Mouse (Mus musculus): ENCODE measurements around the gene Ttll11.

Ttll11 gene

GRCm38 (mm10) chr2:35760867-35761266 is 218.8 kb downstream of the Ttll11 start:
- DNase-seq, result no peak

DNA sequence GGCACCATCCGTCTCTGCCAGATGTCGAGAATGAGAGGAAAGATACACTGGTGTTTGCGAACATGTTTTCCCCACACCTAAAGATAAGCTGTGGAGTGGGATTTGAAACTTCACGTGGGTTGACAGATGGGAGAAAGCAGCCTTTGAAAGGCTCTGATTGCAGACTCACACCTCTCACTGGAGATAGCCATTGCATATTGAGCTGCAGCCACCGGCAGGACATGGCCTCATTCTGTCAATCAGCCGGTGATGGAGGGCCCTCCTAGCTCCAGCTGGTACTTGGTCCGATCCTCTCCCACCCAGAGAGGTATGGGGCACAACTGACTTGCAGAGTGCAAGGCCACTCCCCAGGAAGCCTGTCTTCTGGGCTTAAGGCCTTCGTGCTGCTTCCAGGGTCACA is 219.4 kb downstream of the Ttll11 start:
- no peak for DNase-seq

DNA sequence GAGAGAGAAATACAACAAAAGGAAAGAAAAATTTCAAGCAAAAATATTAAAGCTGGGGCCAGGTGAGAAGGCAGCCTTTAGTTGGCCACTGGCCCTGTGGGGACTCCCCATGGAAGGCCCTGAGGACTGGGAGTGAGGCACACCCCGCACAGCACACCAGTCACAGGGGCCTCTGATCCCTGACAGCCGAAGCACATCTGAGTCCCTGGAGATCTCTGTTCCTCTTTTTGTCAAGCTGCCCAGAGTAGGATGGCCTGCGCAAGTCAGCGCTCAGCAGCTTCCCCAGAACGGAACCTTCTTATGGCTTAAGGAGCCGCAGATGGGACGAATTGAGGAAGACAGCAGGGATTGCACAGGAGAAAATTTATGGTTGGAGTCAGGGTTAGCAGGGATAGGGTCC is 223.2 kb downstream of the Ttll11 start:
- no peak for DNase-seq

DNA sequence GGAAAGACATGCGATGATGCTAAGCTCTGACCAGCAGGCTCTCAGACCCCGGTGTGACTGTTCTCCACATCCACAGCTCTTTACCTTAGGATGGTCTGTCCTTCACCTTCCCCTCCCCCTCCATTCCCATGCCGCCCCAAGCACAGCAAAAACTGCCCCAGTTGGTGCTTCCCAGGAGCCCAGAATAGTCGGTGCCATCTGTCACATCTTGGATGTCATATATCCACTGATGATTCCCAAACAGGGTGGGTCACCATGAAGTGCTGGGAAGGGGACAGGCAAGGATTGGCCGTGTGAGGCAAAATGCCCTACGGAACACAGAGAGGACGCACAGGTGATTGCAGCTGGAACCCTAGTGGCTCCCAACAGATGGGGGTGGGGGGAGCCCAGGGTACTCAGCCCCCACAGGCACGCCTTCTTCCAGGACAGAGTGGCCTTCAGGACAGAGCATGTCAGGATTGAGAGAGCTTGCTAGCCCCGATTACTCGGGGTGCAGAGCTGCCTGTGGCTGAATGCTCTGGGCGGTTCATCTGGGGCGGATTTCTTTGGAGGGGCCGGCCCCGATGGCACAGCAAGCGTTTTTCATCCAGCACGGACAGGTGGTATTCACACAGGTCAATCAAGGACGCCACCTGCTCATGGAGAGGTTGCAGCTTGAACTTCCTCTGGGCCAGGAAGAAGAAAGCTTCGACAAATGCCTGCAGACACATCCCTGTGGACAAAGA is 227.8 kb downstream of the Ttll11 start:
- no peak for DNase-seq

DNA sequence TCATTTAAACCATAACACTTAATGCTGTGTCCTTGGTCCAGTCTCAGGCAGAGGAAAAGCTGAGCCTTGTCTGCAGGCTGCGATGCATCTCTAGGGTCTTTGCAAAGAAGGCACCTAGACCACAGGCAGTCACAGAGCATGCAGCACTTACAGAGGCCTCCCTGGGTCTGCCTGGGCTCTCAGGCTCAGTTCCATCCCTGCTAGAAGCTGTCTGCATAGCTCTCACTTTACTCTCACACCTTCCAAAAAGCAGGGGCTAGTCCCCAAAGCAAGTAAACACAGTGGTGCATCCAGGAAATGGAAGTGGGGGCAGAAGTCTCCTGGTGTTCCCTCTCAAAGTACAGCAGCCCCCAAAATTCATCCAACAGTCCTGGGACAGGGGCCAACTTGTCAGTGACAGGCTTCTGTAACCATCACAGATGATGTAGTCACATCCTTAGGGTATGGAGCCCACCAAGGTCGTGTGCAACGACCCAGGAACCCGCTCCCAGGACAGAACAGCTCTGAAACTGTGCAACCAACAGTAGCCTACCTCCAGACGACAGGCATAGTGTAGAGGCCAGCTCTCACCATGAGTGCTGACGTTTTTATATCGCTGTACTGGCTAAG is 229.1 kb downstream of the Ttll11 start:
- no peak for DNase-seq

DNA sequence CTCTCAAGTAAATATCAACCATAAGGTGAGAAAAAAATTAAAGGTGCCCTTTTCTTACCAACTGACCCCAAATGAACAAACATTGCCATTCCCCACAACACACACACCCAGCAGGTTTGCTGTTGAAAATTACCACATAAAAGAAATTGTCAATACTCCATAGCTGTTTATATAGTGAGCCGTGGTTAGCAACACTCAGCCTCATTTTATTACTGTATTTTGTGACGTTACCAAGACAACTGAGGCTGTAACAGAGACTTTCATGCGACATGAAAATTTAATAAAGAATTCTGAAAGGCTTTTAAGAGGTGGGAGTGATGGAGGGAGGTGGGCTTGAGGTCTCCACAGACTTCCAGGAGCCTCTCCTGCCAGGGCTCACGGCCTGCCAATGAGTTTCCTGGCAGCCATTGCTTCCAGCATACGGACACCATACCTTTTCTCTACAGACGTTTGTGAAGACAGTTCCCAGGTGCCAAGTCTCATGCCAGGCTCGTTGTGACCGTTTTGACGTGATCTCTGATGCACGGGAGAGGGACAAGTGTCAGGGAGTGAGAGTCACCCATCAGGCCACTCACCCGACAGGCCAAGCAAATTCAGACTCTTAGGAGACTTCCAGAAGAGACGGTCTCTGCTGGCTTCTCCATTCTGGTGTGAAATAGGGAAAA is 232.2 kb downstream of the Ttll11 start:
- no peak for DNase-seq

DNA sequence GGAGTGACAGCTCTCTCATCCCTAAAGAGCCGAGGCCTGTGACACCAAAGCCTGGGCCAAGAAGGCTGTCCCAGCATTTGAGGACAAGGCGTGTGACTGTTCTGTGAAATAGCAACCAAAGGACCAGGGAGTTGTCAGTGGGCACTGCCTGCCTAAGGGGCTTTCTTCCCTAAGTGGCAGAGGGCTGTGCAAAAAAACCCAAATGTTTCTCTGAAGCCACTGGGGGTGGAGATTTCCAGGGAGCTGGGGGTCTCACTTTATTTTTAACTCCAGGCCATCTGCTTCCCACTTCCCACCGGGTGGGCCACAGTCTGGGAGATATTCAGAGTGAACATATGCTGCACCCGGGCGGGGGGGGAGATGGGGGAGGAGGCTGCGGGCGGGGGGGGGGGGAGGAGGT is 233.1 kb downstream of the Ttll11 start:
- no peak for DNase-seq

GRCm38 (mm10) chr2:35745876-35746275 is 233.8 kb downstream of the Ttll11 start:
- DNase-seq, result no peak

DNA sequence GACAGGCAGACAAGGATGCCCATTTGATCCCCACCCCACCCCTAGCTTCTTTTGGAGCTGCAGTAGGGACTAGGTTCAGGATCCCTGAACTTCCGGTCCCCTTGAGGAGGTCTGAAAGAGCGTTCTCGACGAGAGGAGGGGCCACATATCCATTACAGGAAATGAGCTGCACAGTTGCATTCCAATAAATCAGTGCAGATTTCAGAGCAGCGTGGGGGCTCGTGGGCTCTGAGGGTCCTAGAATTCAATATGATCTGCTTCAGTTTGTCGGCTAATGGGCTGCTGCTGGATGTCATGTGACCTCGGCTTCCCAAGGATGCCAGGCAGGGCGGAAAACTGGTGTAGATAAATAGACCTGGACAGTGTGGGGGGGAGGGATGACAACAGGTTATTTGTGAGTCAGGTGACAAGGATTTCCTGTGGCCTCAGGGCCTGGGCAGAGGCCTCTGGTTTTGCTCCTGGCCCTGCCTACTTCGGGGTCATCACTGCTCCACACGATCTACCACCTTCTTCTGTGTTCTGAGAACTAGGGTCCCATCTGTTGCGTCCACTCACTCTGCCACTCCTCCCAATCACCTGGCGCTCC is 240.0 kb downstream of the Ttll11 start:
- DNase-seq, result no peak

DNA sequence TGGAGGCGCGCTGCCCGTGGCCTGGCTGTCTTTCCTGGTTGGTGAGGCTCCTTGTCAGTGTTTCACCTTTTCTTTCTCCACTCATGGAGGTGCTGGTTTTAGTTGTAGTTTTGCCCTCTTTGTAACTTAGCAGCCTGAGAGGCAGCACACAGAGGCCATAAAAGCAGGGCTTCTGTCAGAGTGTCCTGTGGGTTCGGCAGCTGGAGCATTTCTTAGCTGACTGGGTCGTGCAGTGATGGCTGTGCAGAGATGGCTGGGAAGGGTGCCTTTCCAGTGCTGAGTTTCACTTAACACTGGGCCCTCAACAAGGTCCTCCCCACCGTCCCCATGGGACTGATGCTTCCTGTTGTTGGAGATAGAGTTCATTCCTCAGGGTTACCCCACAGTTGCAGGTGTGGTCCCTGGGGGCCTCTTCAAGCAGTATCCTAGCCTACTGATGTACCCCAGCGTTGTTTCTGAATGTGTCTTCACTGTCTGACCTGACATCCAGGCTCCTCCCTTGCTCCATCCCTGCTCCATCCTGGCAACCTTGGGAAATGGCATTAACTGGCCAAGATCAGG is 242.2 kb downstream of the Ttll11 start:
- no peak for DNase-seq

DNA sequence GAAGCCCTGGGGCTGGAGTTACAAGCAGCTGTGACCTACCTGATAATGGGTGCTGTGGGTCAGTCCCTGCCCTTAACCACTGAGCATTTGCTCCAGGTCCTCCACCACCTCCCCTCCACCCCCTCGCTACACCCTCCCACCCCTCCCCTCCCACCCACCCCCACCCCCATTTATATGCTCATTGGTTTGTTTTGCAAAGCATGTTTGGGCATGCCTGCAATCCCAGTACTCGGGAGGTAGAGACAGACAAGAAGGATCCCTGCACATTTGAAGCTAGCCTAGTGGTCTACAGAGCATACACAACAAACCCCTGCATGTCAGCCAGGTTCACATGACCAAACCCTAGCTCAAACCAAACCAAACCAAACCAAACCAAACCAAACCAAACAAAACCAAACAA is 243.7 kb downstream of the Ttll11 start:
- no peak for DNase-seq

GRCm38 (mm10) chr2:35735001-35735400 is 244.7 kb downstream of the Ttll11 start:
- no peak for DNase-seq

GRCm38 (mm10) chr2:35731671-35732449 is 247.9 kb downstream of the Ttll11 start:
- no peak for DNase-seq

DNA sequence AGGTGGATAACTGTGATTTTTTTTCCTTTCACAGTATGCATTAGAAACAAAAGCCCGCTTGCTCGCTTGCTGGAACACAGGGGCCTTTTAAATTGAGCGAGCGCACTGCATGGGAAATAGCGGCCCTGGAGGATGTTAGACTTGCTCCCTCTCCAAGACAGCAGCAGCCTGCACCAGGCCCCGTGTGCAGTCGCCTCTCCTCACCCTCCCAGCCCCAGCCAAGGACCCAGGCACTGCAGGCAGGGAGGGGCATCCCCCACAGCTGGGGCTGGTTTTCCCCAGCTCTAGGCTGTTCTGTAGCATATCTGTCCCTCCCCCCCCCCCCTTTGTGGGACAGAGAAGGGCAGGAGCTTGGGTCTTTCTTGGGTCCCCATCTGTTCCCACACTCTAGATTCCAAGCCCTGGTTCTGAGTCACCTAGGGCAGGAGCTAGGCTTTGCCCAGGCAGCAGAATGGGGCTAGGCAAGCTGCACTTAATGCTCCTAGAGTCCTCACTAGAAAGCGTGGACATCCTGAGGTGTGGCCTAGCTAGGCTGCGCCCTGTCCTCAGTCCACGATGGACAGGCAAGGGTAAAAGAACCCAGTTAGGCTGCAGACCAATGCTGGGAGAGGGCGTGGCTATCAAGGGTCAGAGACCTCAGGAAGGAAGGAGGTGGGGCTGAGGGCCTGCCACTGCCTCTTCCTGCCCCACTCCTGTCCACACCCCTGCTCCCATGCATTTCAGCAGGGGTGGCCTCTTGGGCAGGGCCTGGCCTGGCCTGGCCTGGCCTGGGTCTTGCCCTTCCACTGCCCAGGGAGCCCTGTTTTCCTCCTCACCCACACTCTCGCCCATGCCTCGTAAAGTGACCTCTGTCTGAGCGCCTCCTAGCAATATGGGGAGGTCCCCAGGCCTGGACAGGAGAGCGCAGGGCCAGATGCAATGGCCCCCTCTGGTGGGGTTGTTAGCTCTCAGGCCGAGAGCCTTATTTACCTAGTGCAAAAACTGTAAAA is 250.3 kb downstream of the Ttll11 start:
- DNase-seq, result peak; percentile 68 to 75

- no peak for DNase-seq
These were observed 251.1 kb downstream of the Ttll11 start for GRCm38 (mm10) chr2:35728633-35729032.

DNA sequence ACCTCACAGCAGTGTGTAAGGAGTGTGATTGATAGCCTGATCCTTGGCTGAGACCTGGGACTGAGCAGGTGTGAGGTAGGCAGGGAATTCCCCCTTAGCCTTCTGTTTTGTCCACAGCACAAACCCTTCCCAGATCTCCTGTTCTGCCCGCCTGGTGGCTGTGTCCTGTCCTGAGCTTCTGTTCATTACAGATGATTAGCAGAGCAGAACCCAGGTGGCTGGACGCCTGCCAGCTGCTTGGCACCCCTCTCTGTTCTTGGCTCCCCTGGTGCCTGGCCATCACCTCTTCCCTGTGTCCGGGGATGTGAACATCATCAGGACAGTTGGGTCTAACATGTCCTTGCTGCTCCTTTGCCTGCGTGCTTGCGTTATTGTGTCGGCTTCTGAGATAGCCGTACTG is 256.0 kb downstream of the Ttll11 start:
- DNase-seq, result peak in 1 of 2 experiments; percentile 50

- no peak for DNase-seq
These were observed 256.4 kb downstream of the Ttll11 start for GRCm38 (mm10) chr2:35723267-35723666.

DNA sequence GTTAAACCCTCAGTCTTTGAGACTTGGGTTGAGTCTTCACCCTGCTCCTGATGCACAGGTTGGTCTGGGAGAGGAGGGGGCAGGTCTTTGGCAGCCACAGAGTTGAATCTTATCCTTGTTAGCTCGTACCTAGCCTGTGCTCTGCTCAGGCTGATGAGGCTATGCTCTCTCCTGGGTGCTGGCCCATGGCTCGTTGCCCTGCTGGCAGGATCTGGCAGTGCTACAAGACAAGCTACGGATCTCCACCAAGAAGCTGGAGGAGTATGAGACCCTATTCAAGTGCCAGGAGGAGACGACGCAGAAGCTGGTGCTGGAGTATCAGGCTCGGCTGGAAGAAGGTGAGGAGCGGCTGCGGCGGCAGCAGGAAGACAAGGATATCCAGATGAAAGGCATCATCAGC is 256.9 kb downstream of the Ttll11 start:
- no peak for DNase-seq

DNA sequence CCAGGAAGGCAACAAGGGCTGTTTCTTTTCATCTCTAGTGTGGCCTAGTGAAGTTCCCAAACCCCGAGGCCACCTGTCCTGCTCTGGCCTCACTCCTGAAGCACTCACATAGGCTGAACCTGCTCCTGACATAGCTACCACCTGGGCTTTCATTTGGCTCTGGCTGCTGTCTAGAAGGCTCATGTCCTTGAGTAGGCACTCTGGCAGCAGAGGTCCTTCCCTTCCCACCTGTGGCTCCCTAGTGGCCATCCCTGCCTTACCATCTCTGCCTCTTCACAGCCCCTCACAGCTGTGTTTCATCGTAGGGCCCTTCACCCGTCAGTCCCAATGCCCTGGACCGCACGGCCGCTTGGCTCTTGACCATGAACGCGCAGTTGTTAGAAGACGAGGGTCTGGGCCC is 258.8 kb downstream of the Ttll11 start:
- DNase-seq, result no peak

DNA sequence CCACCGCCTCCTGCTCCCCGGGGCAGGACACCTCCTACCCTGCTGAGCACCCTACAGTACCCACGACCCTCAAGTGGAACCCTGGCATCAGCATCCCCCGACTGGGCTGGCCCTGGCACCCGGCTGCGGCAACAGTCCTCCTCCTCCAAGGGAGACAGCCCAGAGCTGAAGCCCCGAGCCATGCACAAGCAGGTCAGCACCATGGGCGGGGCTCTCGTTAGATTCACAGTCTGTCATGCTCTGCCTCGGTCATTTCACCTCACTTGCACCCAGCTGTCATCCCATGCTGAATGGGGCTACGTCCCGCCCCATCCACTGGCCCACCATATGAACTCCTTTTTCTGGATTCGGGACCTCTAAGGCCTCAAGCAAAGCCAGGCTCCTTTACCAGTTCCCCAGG is 259.2 kb downstream of the Ttll11 start:
- no peak for DNase-seq

DNA sequence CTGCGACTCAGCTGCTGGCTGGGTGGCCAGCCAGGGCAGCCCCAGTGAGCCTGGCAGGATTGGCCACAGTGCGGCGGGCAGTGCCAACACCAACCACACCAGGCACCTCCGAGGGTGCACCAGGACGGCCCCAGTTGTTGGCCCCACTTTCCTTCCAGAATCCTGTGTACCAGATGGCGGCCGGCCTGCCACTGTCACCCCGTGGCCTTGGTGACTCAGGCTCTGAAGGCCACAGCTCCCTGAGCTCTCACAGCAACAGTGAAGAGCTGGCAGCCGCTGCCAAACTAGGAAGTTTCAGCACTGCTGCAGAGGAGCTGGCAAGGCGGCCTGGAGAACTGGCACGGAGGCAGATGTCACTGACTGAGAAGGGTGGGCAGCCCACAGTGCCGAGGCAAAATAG is 259.6 kb downstream of the Ttll11 start:
- no peak for DNase-seq

Measured in kidney, adult 8-10 months (tissue).